Mouse (Mus musculus) lung, postnatal 14 days (tissue): ENCODE measurements at regions not wholly inside any gene's neighbourhood (a gene's known extent, or its start where the extent isn't known, plus 50 kb on each side); places are given as distances from the start of the nearest gene placed in this dataset.
A peak's percentile ranks its signal among the peaks of the same experiment; 100 is the strongest.
"Not testable (repeated sequence)": the region's sequence is repeated elsewhere in the genome, so short reads cannot be mapped to it uniquely, and the experiment has no call there.

Experiments
- DNase-seq: peaks from one replicate; pipeline ENCODE4 v3.0.0; 2021

- no peak for DNase-seq
Observed at GRCm38 (mm10) chr11:29628476-29628875, 64.3 kb upstream of the Rtn4 start.

- no peak for DNase-seq
Observed at GRCm38 (mm10) chr11:29632486-29632885, 60.3 kb upstream of the Rtn4 start.

GRCm38 (mm10) chr11:29633288-29633687 lies 59.5 kb upstream of the Rtn4 start:
- not testable (repeated sequence) for DNase-seq

- DNase-seq, result peak; percentile 18
Observed at GRCm38 (mm10) chr11:29636759-29637200, 56.0 kb upstream of the Rtn4 start.

- no peak for DNase-seq
Observed at GRCm38 (mm10) chr11:29638093-29638669, 54.6 kb upstream of the Rtn4 start.

- DNase-seq, result no peak
Observed at GRCm38 (mm10) chr11:29638861-29639260, 53.9 kb upstream of the Rtn4 start.
